Mouse (Mus musculus): ENCODE measurements around the gene St8sia4.
"Not testable (repeated sequence)": the region's sequence is repeated elsewhere in the genome, so short reads cannot be mapped to it uniquely, and the experiment has no call there.

The St8sia4 gene

DNA sequence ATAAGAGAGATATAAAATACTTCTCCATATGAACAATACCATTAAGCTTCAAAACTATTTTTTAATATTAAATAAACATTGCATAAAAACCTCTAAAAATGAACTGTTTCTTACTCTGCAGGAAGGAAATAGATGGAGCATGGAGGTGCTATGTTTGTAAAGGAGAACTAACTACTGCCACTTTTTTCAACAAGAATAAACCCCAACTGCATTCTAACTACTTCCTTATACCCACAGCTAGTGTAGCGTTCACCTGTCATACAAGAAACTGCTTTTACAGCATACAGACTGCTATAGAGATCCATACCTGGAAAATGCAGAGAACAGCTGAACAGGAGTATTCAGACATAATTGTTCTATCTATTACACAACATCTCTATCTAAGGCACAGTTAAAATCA lies 70.5 kb downstream of the St8sia4 start:
- DNase-seq (ENCODE audit: extremely low spot score, low spot score) = no peak

DNA sequence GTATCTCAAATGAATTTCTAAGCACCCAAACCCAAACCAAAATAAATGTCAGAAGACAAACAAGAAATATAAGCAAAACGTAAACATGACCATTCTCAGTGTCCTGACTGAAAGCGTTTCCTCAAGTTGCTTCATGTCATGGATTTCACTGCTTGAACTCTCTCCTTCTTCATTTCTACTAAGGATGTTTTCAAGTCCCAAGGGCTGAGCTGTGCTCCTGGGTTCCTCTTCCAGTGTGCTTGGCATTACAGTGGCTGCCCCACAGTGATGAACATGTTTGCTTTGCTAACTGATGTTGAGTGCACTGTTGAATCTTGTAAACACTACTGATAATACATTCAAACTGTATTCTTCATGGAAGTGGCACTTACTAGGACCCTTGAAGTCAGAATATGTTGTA lies 76.3 kb downstream of the St8sia4 start:
- DNase-seq (ENCODE audit: extremely low spot score, low spot score) = no peak

DNA sequence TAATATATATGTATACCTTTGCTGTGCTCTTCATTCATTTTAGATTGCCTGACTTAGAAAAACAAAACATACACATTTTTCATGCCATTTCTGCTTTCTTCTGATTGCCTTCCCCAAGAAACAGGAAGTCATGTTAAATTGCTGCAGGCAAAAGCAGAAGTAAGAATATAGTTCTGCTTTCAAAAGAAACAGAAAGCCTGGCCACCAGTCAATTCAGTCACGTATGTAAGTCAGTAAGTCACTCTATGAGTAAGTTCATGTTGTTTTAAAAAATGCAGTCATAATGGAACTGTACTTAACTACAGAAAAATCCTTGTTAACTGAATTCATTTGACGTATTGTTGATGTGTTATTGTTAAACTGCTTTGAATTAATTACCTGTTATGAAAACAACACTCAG lies 77.3 kb downstream of the St8sia4 start:
- DNase-seq (ENCODE audit: extremely low spot score, low spot score) = no peak

DNA sequence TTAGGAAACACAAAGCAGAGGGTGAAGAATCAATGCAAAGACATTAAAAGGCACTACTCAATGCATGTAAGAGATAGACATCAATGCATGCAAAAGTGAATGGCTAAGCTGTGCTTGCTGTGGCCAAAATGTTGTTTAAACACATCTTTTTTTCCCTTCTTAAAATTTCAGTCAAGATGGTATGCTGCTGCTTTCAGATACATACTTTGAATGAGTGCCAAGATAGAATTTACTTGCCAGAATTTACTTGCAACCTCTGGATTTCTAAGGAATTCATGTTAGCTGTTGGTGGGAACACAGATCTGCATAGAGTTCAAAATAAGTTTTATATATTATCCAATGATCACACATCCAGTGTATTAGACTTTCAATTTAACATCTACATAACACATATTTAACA lies 77.9 kb downstream of the St8sia4 start:
- DNase-seq (ENCODE audit: extremely low spot score, low spot score) = no peak

DNA sequence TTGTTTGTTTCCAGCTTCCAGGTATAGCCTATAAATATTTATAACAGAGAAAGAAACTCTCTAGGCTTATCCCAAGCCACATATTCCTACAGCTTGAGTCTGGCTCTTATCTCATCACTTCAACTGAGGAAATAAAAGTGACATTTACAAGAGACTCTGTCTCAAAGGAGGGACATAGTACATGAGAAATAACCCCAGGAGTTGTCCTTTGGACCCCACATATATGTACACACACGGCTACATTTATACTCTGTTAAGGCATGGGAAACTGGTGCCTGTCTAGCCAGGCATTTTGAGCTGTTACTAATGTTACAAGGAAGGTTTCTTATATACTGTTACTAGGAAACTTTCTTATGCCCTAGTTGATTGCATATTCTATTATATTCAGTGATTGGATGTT lies 84.1 kb downstream of the St8sia4 start:
- no peak for DNase-seq (ENCODE audit: extremely low spot score, low spot score)

DNA sequence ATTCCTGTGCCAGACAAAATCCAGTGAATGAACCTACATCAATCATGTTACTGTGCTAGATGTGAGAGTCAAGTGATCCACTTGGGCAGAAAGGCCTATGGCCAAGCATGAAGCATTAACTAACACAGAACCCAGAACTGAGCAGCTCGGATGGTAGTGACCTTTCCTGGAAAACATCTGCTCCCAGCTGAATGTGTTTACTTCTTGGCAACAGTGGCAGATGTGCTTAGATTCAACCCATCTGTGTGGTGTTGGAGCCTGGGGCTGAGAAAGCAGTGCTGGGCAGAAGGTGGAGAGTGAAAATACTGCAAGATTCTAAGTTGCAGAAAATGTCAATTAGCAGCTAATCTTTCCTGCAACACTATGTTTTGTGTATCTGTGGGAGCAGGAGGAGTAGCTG lies 85.1 kb downstream of the St8sia4 start:
- DNase-seq (ENCODE audit: extremely low spot score, low spot score) = no peak

DNA sequence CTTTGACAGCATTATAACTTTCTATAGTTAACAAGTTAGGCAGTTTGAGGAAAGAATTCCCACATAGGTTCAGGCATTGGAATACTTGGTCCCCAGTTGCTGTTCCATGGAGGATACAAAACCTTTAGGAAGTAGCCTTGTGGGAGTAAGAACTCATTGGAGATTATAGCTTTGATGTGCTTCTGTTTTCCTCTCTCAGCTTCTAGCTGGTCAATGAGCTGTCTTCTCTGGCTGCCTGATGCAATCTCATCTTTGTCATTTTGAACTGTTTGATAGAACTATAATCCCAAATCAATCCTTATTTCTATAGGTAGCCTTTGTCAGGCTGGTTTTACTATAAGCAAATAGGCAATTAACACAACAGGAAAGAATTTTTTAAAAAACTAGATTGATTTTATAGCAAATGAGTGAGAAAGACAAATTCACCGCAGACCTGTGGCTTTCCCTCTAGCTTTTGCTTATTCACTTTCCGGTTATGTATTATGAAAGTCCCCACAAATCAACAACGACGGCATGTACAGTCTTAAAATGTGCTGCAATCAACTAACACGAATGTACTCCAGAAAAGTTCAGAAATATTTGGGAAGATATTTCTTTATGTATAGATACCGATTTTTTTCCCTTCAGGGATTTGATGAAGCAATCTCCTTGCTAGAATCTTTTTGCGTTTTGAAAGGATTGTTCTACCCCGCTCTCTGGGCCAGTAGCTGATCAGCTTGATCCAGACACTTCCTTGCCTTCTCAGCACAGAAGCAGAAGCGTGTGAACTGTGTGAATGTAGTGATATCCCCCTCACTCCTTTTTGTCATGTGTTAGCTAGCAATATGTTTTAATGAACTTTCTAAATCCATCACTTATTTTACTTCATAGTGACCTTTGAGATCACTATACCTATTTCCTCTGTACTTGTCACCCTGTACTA lies 94.5 kb downstream of the St8sia4 start:
- DNase-seq (ENCODE audit: extremely low spot score, low spot score) = no peak

DNA sequence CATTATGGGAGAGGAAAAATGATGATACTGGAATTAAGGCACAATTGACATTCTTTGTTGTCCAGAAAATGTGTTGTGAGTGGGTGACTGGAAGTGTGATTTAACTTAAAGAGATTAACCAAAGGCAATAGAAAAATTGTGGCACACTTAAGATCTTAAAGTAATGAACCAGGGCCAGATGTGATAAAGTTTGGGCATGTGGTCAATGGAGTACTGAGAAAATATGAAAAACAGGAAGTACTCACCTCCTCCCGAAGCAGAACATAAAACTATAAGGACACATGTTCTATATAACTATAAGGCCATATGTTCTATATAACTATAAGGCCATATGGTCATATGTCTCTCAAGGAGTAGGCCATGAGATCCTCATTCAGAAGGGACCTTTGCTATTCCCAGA lies 96.3 kb downstream of the St8sia4 start:
- DNase-seq (ENCODE audit: extremely low spot score, low spot score) = no peak

DNA sequence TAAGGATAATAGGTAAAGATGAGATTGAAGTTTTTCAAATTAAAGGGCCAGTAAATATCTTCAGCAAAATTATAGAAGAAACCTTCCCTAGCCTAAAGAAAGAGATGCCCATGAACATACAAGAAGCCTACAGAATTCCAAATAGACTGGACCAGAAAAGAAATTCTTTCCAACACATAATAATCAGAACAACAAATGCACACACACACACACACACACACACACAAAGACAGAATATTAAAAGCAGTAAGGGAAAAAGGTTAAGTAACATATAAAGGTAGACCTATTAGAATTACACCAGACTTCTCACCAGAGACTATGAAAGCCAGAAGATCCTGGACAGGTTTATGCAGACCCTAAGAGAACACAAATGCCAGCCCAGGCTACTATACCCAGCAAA lies 112.8 kb downstream of the St8sia4 start:
- DNase-seq (ENCODE audit: extremely low spot score, low spot score) = not testable (repeated sequence)

DNA sequence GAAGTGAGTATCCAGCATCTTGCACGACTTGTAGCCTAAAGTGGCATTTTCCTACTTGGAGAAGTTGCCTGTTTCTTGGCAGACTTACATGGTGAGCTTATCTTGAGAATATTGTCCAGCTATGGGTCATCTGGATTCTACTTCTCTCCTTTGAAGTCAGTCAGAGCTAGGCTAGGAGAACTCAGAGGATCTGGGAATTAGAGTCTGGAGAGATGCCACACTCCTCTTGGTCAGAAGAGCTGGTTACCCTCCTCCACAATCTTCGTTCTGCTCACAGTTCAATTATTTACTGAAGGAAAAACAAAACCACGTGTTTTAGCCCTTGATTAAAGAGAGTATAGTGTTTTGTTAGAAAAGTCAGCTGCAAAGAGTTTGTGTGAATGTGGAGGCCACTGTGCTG lies 125.9 kb downstream of the St8sia4 start:
- no peak for DNase-seq (ENCODE audit: extremely low spot score, low spot score)
